Mouse (Mus musculus) kidney, postnatal 10 days (tissue): Measurements from ENCODE around the gene Cic.
"Not testable (repeated sequence)": the region's sequence is repeated elsewhere in the genome, so short reads cannot be mapped to it uniquely, and the experiment has no call there.

Source experiments
- DNase-seq: peaks from one replicate; pipeline ENCODE4 v3.0.0; 2021; ENCODE audit warnings: mixed read lengths

The Cic gene

DNA sequence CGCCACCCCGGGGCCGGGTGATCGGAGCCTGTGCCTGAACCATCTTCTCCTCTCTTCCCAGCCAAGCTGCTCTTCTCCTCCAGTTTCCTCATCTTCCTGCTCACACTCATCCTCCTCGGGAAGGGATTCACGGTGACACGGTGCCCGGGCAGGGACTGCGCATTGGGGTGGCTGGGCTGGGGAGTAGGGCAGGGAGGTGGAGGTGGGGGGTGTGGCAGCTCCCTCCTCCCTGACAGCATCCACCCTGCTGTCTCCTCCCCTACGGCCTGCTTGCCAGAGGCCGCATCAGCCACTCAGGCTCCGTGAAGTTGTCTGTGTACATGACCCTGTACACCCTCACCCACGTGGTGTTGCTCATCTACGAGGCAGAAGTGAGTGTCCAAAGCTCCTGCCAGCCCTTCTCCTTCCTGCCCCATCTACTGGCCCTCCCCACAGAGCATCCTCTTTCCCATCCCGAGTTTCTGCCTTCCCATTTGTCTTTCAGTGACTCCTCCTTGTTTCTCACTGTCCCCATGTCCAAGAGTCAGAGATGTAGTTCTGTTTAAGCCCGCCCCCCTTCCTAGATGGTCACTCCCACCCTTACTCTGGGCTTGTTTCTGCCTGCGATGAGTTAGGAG is 41.3 kb downstream of the Cic start:
- DNase-seq = no peak

DNA sequence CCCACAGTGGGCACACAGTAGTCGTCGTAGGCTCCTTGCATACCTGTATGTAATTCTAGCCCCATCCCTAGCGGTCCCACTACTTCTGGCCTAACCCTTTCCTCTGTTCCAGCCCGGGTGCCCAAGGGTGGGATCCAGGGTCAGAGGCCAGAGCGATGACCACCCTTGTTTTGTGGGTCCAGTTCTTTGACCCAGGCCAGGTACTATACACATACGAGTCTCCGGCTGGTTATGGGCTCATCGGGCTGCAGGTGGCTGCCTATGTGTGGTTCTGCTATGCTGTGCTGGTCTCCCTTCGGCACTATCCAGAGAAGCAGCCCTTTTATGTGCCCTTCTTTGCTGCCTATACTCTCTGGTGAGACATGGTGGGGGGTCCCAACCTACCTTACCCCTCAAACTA is 41.9 kb downstream of the Cic start:
- no peak for DNase-seq

DNA sequence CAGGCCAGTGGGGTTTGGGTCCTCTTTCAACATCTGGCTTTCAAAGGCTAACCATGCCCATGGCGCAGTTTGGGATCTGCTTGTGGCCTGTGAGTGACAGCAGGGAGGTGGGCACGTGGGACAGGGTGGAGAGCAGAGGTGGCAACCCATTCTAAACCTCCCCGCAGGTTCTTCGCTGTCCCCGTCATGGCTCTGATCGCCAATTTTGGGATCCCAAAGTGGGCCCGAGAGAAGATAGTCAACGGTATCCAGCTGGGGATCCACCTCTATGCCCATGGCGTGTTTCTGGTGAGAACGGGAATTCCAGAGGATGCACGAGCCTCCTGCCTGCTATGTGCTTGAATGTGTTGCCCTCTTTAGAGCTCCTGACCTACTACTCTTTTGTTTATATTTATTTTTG is 43.7 kb downstream of the Cic start:
- DNase-seq = no peak

DNA sequence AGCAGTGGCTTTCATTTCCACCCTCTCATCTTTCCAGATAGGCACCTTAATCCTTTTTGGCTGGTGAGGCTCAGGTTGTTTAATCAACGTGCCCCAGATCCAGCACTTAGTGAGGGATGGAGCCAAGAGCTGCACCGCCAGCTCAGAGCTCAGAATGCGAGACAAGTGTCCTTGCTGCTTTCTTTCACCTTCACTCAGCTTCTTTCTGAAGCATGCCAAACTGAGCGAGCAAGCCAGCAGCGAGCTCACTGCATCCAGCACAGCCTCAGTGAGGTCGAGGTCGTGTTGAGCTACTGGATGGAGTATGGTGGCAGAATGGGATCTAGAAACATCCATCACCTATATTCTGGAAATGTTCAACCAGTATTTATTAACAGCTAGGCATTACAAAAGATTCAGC is 45.8 kb downstream of the Cic start:
- no peak for DNase-seq

DNA sequence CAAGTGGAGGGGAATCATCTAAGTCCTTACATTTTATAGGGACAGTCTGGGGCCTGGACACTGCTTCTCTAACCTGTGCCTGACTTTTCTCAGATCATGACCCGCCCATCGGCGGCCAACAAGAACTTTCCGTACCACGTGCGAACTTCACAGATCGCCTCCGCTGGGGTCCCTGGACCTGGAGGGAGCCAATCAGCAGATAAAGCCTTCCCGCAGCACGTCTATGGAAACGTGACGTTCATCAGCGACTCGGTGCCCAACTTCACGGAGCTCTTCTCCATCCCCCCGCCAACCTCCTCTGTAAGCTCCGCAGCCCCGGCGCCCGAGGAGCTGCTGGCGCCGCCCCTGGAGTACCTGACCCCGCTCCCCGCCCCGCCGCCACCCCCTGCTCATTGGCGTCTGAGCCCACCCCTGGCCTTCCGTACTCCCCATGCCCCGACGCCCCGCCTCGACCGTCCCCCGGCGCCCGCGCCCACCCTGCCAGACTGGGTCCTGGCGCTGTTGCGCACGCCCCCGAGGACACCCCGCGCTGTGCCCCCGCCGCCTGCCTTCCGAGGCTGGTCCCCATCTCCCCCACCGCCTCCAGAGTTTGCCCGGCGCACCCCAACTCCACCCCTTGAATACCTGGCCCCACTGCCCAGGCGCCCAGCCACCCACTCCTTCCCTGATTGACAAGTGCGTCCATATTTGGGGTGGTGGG is 47.3 kb downstream of the Cic start:
- no peak for DNase-seq

DNA sequence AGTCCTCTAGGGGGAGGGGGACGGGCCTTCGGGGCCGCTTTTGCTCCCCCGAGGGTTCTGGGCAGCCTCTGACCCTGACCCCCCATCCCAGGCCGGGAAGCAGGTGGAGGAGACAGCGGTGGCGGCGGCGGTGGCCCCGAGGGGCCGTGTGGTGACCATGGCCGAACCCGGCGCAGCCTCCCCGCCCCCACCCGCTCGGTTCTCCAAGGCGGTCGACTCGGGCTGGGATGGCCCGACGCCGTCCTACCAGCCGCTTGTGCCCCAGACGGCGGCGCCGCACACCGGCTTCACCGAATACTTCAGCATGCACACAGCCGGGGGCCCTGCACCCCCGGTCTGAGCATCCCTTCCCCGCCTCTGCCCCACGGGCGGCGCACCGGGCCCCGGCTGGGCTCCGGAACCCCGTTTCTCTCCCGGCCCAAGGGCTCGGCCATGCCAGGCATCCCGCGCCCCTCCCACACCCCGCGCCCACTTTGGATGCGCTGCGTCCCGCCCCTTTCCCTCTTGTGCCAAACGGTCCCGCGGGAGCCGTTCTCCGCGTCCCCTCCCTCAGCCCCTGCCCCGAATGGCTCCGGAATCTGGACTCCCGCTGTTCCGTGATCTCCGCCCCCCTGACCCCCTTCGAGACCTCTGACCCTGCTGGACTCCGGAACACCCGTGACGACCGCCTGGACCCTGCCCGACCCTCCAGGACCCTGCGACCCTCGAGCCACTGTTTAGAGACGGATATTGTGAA is 48.0 kb downstream of the Cic start:
- DNase-seq = peak; percentile 57

DNA sequence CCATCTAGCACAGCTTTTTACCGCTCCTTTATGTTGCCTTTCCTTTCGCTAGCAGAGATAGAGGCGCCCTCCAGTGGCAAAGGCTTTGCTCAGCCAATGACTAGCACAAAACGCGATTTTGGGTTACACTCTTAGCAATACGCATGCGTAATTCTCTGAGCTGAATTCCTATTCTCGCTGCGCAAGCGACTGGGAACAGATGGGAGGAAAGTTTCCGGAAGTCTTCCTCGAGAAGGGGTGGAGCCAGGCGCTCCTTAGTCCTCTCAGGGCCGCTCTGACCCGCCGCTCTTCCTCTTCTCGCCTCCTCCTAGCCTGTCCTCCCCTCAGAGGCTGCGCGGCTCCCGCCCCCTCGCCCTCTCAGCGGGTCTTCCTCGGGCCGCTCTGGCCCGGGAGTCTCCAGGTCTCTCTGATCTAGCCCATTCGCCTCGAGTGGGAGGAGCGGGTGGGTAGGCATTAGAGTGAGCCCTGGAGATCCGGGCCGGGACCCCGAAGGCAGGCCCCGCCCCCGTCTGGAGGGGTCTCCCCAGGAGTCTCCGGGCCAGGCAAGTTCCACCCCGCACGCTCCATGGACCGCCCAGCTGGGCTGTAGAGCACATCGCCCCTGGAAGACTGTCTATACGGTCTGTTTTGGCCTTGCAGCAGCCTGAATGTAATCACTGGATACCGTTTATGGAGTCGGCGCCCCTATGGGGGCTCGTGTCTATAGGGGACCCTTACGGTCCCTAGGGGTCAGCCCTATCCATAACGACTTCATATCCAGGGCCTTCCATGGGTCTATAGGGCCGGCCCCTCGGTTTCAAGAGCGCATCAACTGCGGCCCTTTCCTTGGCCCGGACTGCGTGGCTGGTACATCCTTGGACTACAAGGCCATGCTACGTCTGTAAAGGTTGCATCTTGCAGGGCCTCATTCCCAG is 49.3 kb downstream of the Cic start, which contains the start of gene Megf8:
Gene Megf8 (plus strand): TSS at position 633 of the 914 bp plus-strand sequence.
- DNase-seq = peak; percentile 98

DNA sequence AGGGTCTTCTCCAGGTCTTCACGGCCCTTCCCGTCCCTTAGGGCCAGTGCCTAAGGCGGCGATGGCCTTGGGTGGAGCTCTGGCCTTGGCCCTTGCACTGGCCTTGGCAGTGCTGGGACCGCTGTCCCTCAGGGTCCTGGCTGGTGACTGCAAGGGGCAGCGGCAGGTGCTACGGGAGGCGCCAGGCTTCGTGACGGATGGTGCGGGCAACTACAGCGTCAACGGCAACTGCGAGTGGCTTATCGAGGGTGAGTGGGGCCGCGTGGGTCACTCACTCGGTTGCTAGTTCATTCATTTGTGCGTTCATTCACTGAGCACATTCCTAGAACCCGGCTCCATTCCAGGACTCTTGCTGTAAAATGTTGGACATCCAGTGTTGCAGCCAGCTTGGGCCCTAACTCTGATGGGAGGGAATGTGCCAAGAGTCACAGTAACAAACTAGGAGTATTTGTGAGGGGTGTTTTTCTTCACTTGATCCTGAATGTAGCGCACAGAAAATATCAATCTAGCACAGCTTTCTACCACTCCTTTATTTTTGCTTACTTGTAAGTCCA is 50.0 kb downstream of the Cic start:
- DNase-seq = peak; percentile 42

DNA sequence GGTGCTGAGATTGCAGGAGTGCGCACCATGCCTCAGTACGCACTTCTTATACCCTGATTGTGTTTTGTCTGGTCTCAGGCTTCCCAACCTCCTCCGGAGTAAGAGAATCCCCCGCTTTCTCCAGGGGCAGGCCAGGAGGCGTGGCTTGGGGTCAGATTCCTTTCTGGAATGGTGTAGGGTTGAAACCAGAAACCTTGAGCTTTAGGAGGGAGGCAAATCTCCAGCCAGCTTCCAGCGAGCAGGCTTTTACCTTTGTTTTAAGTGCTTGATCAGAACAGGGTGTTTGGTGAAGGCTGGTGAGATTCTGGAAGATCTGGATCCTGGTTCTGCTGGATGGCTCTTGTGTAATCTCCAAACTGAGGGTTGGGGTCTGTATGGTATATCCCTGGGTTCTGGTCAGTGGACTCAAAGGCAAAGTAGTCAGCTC is 54.6 kb downstream of the Cic start:
- peak; percentile 69 for DNase-seq

DNA sequence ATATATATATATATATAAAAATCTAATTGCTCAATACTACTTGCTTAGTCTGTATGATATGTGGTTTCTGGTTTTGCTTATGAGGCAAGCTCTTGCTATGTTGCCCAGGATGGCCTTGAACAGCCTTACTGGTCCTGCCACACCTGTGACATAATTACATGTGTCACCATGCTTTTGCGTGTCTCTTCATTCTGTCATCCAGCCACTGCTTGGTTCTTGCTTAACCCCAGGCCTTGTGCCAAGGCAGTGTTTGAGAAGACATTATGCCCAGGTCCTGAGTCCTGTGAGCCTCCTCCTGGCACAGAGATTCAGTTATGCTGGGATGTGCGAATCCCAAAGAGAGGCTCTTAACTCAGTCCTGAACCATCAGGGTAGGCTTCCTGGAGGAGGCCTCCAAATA is 55.7 kb downstream of the Cic start:
- DNase-seq = no peak

DNA sequence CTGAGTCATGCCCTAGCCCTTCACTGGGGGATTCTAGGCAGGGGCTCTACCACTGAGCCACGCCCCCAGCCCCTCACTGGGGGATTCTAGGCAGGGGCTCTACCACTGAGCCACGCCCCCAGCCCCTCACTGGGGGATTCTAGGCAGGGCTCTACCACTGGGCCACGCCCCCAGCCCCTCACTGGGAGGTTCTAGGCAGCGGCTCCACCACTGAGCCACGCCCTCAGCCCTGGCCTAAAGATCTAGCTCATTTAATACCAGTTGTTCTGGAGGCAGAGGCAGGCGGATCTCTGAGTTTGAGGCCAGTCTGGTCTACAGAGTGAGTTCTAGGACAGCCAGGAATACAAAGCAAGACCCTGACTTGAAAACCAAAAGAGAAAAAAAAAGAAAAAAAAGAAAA is 57.9 kb downstream of the Cic start:
- not testable (repeated sequence) for DNase-seq

DNA sequence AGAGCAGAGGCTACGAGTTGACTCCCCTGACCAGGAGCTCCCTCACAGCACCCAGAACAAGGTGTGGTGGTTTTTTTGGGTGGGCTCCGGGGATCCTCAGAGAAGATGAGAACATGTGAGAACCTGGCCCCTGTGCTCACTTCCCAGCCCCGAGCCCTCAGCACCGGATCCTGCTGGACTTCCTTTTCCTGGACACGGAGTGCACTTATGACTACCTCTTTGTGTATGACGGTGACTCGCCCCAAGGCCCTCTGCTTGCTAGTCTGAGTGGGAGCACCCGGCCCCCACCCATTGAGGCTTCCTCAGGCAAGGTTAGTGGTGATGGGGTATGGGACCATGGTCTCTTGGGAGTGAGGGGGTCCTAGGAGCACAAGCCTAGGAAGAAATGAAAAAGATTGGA is 58.7 kb downstream of the Cic start:
- no peak for DNase-seq

DNA sequence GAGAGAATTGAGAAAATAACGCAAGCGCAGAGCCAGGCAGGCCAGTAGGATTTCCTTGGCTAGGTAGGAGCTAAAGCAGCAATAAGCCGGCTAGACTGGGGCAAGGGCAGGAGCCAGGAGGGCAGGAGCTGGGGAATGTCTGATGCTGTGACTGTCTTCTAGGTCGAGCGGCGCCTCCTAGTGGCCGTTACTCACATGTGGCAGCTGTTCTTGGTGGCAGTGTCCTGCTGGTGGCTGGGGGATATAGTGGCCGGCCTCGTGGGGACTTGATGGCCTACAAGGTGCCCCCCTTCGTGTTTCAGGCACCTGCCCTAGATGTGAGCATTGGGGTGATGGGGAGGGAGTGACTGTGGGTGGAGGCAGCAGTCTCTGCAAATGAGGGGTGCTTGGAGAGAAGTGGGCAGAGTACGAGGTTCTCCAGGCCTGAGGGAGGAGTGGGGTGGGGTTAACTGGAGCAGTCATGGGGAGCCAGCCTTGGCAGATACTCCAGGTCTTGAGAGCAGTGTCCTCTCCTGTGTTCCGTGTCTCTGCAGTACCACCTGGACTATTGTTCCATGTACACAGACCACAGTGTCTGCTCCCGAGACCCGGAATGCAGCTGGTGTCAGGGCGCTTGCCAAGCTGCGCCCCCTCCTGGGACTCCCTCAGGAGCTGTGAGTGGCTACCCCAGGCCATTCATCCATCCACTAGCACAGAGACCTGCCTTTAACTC is 66.2 kb downstream of the Cic start:
- peak; percentile 87 for DNase-seq

DNA sequence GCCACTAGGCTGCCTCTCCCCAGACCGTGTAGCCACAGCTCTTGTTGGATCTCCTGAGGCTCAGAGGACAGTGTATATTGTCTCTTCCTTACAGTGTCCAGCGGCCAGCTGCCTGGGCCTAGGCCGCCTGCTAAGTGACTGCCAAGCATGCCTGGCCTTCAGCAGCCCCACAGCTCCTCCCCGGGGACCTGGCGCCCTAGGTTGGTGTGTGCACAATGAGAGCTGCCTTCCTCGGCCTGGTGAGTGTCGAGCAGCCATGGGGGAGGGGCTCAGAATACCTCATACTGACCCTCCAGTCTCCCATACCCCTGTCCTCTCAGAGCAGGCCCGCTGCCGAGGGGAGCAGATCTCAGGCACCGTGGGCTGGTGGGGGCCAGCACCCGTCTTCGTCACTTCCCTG is 67.0 kb downstream of the Cic start:
- no peak for DNase-seq

DNA sequence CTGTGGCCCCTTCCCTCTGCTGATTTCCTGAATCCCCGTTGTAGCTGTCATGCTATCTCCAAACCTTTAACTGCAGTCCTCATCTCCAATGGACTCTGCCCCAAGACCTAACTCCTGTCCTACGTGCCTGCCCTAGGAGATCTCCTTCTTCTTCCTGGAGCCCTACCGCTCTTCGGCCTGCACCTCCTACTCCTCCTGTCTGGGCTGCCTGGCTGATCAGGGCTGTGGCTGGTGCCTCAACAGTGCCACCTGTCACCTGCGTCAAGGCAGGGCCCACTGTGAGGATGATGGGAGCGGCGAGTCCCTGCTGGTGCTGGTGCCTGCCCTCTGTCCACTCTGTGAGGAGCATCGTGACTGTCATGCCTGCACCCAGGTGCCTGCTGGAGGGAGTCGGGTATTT is 71.8 kb downstream of the Cic start:
- no peak for DNase-seq

DNA sequence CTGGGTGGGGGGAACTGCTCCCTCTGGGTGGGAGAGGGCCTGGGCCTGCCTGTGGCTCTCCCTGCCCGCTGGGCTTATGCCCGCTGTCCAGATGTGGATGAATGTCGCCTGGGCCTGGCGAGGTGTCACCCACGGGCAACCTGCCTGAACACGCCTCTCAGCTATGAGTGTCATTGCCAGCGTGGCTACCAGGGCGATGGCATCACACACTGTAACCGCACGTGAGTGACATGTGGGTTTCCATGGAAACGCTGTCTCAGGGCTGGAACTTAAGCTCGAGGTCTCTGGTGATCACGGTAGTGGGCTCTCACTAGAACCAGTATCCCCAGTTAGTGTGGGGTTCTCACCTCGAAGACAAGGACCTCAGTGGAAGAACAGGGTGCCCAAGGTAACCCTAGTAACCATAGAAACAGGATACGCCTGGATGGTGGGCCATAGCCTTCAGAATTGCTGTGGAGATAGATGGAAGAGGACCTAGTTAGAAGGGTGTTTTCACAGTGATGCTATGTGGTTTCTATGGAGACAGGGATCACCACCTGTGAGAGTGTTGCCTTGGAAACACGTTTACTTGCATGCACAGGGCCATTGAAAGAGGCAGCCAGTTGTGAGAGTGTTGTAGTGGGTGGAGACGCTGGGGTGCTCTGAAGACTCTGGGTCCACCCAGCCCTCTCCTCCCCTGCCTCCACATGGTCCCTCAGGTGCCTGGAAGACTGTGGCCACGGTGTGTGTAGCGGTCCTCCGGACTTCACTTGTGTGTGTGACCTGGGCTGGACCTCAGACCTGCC is 73.7 kb downstream of the Cic start:
- no peak for DNase-seq
